Mouse (Mus musculus): ENCODE results near the gene Daam1.

Gene Daam1

DNA sequence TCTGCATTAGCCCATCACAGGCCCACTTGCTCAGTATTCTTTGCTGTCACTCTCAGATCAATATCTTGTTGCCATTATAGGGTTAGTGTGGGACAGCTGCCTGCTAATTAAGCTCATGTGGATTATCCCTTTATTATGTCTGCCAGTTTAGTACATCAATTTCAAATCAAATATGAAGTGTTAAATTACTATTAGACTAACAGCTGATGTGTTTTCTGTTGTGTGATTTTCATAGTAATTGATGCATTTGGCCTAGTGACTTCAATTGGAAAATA lies 25.5 kb downstream of the Daam1 start:
- in situ Hi-C loops (cut with MboI, MseI), result no loop called here

DNA sequence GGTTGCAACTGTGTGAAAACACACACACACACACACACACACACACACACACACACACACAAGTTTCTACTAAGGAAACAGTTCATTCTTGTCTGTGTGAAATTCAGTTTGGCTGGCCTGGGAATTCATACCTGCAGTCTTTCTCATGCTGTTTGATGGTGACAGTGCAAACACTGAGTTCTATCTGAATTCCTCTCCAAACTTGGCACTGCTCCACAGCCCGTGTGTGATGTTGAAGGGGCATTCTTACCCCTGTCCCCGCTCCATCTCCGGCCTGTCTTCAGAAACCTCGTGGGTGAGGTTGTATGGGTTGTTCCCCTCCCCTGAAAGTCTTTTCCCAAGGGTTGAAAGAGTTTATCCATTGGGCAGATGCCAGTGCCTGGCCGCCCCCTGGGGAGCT lies 28.2 kb downstream of the Daam1 start:
- in situ Hi-C loops (cut with MboI, MseI), result no loop called here

DNA sequence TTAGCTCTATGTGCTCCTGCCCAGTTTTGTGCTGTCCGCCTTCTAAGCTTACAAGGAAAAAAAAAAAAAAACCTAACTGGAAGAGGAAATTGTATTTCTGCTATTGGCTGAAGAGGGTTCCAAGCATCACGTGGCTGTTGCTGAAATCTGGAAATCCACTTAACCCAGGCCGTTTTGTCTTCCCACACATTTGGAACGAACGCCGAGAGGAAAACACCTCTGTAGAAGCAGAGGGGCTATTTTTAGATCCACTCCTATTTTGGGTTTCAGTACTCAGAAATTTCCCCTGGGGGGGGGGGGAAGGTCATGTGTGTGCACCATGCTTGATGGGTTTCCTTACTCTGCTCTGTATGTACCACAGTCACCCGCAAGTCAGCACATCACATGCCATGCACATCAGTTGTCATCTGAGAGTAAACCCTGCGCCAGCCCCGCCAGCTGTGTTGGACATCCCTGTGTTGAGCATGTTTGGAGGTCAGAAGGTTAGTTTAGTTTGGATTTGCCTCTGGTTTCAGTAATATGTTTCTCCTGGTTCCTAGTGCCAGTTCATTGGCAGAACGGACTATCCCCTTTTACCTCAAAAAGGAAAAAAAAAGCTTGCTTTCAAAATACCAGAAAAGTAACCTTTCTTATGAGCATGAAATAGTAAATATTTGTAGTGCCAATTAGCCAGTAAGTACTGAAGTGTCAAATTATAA lies 33.1 kb downstream of the Daam1 start:
- in situ Hi-C loops (cut with MboI, MseI), result no loop called here

DNA sequence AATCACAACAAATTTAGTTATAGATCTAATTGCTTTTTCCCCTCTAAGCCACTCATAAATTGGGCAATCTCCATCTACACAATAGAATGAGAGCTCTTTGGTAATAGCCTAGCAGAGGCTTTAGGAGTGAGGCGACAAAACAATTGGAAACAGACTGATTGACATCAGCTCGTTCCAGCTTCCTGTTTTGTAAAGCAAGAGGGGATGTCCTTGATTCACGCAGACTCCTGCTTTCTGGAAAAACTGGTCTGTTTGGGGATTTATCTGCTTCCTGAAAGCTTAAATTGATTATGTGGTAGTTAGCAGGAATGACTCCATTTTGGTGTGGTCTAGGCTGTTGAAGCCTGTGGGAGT lies 33.6 kb downstream of the Daam1 start:
- in situ Hi-C loops (cut with MboI, MseI), result no loop called here

DNA sequence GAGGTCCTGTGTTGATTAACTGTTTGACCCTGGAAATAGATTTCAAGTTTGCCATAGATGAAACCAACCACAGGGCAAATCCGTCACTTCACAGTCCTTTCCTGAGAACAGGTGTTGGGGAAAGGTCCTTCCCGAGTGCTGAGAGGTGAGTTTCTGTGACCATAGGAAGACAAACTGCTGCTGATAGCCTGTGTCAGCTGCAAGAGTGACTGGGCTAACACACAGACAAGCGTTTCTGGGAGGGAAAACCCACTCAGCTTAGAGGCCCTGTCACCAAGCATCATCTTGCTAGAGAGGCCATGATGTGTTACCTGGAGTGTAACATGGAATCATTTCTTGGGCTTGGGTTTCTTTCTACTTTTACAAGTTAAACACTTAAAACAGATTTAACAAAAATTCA lies 35.1 kb downstream of the Daam1 start:
- in situ Hi-C loops (cut with MboI, MseI), result no loop called here

DNA sequence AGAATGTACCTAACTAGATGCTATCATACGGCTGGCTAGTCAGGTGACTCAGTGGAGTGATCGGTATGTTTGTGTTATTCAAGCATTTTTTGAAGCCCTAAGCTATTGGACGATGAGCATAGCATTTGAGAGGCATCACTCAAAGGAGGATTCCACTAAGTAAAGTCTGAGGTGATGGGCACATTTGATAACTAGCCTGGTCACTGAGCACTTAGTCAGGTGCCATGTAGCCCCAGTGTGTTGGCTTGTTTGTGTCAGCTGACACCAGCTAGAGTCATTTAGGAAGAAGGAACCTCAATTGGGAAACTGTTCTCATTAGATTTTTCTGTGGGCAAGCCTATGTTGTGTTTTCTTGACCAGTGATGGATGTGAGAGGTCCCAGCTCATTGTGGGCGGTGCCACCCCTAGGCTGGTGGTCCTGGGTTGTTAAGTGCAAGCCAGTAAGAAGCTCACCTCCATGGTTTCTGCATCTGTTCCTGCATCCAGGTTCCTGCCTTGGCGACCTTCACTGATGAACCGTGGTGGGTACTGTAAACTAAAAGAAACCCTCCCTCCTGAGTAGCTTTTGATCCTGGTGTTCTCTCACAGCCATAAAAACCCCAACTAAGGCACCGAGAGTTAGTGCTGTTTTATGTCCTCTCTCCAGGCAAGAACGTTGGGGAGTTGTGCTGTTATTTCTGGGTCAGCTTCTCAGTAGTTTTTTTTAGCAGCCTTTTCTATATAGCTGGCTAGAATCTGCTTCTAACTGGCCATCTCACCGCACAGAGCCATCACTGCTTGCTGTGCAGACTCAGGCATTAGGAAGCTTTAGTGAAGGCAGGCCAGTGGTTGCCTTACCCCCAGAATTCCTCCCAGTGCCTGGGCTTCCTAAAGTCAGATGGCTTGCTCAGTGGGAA lies 36.7 kb downstream of the Daam1 start:
- in situ Hi-C loops (cut with MboI, MseI), result no loop called here

DNA sequence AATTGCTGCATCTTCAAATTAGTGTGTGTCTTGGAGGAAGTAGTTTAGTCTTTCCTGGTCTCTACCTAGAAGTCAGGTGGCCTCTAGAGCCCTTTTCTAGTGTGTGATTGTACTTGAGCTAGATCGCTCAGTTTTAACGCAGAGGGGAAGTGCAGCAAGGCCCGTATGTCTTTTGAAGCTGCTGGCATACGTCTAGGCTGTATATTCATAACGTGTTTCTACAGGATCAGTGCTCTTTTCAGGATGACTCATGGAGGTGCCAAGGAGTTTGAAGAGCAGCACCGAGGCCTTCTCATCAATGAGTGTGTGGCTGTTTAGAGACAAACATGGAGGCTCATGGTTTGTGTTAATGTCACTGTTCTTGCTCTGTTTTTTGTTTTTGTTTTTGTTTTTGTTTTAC lies 39.8 kb downstream of the Daam1 start:
- in situ Hi-C loops (cut with MboI, MseI), result loop anchor here (5.0 kb wide), 1 partner anchor 33 kb away; no protein-coding TSS in a partner anchor

DNA sequence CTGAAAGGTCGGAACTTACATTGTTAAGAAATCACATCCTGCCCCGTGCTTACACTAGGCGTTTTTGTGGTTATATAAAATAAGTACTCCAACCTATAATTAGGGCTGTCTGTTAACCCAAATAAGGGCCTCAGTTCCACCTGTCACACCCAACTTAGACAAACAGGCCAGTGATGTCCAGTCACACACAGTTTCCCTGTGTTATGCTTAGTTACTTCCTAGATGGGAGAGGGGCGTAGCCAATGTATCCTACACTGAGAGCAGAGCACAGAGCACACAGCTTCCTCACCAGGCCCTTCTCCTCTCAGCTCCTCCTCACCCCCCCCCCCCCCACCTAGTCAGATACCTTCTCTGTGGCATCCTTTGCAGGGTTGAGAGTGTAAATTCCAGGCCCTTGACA lies 41.5 kb downstream of the Daam1 start:
- in situ Hi-C loops (cut with MboI, MseI), result loop anchor here (5.0 kb wide), 1 partner anchor 35 kb away; no protein-coding TSS in a partner anchor

DNA sequence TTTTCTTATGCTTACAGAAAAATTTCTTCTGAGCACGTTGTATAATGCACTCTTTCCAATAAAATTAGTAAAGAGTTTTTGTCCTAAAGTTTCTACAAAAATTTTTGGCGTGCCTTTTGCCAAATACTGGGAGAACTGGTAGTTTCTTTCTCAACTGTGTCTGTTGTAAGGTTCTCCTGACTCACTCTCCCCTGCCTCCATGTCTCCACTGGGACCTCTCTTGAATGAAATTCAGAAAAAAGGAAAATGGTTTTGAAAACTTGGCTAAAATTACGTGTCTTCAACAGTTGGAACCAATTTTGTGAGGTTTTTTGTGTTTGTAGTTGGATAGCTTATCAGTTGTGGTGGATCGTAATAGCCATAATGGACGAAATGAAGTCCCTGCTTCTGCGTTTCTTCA lies 43.7 kb downstream of the Daam1 start:
- in situ Hi-C loops (cut with MboI, MseI), result loop anchor here (5.0 kb wide), 1 partner anchor 37 kb away; no protein-coding TSS in a partner anchor

DNA sequence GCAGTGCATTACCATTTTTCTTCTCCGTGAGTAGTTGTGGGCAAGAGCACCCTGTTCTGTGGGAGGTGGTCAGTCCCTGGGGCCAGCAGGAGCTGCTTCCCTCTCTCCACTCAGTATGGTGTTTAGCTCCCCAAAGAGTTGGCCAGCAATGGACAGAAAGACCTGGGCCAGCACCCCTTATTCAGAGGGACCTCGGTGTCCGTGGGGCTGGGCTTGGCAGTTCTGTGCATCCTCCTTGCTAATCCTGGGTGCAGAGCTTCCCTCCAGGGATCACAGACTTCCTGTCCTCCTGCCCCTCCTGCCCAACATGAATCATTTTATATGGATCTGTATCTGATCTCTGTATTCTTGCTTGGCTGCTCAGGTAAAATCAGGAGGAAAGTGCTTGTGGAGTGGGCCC lies 44.1 kb downstream of the Daam1 start:
- in situ Hi-C loops (cut with MboI, MseI), result loop anchor here (5.0 kb wide), 1 partner anchor 38 kb away; no protein-coding TSS in a partner anchor

DNA sequence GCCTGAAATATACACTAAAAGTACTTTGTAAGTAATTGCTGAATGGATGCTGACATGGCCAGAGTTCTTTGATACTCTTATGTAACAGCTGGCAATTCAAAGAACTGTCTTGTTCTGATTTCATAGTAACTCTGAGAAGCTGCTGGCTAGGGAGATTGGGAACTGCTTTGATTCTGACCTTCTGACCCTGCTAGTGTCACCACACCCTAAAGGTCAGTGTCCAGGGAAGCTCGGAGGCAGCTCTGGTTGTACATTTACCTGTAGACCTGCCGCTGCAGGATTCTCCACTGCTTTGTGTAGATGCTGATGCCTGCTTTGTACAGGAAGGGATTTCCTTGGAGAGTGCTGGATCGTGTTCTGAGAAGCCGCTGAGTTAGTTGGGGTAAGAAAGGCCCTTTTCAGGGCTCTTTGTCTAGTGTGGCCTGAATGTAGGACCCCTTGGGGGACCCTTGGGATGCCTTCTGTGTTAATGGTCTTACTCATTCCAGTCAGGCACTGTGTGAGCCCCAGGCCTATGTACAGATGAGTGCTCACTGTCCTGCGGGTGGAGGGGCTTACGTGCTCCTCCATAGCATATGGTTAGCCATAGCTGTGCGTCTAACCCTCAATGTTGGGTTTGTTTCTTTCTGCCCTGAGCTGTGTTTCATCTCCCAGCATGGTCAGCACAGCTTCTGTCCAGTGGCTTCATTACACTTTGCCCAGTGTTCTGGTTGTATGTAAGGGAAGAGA lies 45.0 kb downstream of the Daam1 start:
- in situ Hi-C loops (cut with MboI, MseI), result no loop called here

DNA sequence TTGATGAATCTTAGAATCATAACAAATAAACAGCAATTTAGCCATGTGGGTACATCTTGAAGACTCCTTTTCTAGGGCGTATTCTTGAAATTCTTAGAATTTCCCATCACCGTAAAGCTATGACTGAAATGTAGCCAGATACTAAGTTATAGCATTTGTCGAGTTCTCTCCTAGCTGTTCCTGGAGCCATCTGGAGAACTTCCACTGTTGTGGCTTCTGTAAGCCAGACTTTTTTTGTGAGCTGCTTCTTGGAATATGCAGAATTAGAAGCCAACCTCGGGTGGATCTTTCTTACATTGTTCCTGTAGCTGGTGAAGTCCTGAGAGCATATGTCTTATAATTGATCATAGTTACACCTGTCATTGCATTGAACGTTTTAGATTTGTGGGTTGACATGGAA lies 50.1 kb downstream of the Daam1 start:
- in situ Hi-C loops (cut with MboI, MseI), result no loop called here

DNA sequence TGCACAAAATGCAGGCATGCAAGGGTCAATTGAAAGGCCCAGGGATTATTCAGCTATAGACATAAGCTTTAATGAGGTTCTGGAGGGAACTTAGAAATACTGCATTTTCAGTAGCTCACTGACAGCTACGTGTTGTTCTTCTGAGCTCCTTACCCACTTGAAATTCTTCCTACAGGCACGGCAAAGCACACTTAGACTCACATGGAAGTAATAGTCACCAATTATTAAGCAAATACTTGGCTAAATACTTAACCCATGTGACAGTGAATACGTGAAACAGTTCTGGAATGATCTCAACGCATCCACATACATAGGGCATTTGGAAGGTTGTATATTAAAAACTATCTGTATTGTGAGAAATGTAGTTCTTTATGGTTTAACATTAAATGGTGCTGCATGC lies 50.6 kb downstream of the Daam1 start:
- in situ Hi-C loops (cut with MboI, MseI), result no loop called here

DNA sequence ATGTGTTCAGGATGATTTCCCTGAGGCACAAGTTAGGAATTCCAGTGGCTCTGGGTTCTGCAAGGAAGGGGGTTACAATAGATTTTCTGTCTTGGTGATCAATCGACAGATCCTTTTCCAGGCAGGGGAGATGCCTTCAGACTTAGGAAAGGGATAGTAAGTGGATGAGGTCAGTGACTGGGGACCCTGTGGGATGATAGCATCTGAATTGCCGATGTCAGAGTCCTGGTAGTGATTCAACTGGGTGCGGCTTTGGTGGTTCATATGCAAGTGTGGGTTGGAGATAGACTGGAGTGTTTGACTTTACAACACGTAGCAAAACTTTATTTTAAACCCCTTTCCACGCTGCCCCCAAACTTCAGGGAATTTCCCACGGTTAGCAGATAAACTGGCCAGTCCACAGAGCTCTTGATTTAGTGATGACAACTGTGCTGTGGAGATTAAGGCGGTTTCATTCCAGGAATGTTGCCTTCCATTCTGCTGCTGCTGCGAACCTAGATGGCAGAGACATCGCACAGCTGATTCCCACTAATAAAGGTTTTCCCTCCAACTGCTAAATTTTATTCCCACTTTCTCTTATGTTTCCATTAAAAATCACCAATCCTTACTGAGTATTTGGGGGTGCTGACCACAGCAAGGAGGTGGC lies 52.3 kb downstream of the Daam1 start:
- in situ Hi-C loops (cut with MboI, MseI), result no loop called here

DNA sequence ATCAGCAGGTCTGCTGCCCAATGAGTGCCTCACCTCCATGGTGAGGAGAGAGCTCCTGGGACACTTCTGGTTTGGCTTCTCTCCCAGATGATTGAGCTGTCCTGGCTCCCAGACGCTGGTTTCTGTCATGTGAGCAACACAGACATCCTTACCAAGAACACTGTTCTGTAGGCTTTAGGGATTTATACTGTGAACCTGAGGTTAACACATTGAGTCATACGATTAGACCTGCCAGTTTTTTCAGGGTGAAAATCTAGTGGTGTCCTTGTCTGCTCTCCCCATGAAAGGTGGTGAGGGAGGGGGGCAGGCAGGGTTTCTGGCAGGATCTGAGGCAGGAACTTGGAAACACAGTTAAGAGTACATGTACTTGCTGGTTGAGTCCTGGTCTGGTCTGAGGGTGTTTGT lies 54.3 kb downstream of the Daam1 start:
- in situ Hi-C loops (cut with MboI, MseI), result no loop called here

DNA sequence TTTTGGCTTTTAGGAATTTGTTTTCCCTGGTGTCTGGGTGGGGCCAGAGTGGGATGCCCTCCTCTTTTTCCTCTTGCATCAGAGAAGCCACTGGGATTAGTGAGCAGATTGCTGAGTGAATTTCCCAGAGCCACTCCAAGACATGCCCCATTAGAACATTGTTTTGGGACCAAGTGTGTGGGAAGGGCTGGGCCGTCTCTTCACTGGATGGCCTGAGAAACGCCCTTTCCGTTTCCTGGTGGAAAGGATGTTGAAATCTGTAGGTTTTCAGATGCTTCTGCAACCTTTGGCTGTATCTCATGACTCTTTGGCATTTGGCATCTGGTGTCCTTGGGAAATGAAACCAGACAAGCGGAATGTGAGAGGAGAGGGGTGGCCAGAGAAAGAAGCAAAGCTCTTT lies 54.8 kb downstream of the Daam1 start:
- in situ Hi-C loops (cut with MboI, MseI), result no loop called here

DNA sequence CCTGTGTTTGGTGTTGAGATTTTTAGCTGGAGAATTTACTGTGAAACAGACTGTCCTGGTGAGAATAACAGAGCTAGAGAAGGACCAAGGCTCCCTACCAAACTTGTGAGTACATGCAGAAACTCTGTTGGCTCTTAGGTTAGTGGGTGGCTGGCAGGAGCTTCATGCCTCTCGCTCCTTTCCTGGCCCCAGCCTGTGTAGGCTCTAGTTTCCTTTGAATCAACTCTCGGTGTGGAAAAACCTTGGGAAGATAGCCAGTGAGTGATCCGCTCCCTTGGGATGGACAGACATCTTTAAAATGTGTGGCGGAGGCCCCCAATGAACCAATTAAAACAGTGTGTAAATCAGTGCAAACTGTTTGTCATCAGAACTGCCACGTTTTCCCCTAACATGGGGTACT lies 55.5 kb downstream of the Daam1 start:
- in situ Hi-C loops (cut with MboI, MseI), result no loop called here

DNA sequence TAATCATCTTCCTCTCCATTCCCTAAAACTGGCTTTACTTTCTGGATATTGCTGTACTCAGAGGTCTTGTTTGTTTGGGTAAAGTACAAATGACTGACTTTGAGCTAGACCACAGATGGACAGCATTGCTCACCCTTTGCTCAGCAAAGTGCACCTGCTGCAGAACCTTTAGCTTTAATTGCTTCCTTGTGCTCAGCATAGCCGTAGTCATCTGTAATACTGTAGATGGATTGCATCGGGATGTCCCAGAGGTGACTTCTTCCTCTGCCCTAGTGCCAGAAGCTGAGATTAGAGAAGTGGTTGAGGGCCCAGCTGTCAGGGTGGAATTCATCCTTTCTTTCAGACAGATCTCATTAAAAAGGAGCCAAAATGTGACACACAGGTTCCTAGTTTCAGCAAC lies 56.1 kb downstream of the Daam1 start:
- in situ Hi-C loops (cut with MboI, MseI), result no loop called here

DNA sequence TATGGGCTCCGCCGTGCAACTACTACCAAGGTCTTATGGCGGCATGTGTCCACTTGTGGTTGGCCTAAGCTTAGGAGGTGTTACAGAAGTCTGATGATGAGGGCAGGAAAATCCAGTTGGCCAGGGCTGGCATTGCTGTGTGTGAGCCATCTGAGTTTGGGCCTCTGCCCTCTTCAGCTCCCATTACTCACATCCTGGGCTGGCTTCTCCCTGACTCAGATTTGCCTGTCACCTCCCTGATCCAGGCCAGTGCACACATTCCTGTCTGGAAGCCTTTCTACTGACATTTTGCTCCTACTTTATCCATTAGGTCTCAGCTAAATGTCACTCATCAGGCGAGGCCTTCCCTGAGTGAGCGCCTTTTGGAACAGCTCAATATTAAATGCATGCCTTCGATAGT lies 57.5 kb downstream of the Daam1 start:
- in situ Hi-C loops (cut with MboI, MseI), result no loop called here

DNA sequence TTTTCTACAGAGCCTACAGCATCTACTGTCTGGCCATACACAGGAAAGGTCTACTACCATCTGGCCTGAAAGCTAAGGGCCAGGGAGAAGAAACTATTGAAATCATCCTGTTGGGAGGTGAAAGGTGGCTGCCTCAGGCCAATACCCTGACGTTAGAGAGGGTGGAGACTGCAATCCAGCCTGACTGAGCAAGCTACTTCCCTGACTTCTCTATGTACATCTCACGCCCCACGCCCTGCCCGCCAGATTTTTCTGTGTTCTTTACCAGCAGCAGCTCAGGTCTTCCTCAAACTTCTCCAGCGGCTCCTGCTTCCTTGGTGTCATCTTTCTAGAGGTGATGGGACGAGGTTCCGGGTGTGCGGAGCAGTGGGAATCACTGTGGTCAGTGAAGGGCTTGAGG lies 58.4 kb downstream of the Daam1 start:
- in situ Hi-C loops (cut with MboI, MseI), result no loop called here

DNA sequence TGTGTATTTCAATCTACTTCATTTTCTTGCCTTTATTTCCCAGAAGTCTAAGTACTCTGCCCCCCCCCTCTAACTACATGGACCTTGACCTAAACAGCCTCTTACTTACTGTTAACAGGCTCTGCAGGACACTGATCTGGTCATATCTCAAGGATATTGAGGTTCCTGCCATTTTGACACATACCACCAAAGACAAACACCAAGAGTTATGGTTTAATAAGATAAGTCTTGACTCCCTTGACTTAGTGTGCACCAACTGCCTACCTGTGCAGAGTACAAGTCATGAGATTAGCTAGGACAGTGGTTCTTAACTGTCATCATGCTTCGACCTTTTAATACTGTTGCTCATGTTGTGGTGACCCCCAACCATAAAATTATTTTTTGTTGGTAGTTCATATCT lies 59.4 kb downstream of the Daam1 start:
- in situ Hi-C loops (cut with MboI, MseI), result no loop called here

DNA sequence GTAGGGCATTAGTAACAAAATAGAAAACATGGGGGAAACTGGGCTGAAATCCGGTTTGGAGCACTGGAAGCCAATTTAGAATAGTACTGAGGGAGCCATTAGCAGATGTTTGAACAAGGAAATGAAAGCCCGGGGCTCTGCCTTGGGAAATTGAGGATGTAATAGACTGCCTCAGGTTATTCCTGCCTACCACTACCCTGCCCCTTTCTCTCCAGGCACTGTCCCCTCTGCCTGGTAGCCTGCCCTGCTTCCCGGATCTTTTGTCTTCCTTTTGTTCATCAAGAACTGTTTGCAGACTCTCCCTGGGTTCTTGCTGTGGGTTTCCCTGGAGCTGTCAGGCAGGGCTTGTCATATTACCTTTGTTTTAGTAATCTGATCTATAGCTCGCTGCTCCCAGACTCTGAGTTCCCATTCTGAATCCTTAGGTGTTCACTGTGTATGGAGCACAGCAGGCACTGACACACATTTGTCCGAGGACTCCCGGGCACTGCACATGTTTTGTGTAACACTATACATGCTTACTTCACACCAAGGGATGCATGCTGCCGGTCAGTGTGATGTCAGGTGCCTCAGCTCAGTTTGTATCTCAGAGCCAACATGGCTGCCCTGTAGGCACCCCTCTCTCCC lies 61.0 kb downstream of the Daam1 start:
- in situ Hi-C loops (cut with MboI, MseI), result no loop called here

All from T-helper 1 cell (primary cell).